Mouse (Mus musculus) heart, embryonic 14.5 days (tissue): ENCODE results near the gene Cpeb1. TPM values are rescaled to one million over a fixed set of nuclear protein-coding genes. Genes with fewer than 3 reads are reported as not detected.

ENCODE experiments used
- ATAC-seq: fragments of 200-750 bp; cut with Nextera tagmentation; 2 replicates; pipeline ENCODE4 v1.8.0; 2017; ENCODE audit warnings: low read depth, moderate TSS enrichment; ENCODE audit not compliant: insufficient number of reproducible peaks, insufficient read depth, low FRiP score
- H3K27ac ChIP-seq, 2 experiments: fragments of 200-500 bp in 1 of 2; fragments of 300-500 bp in 1 of 2; sonication (generic) in 1 of 2; replicated peaks in 1 of 2; 2 replicates each; pipeline ENCODE4 v1.5.1; 2012 to 2014; ENCODE audit warnings: low read depth in 2 of 2, low read length in 2 of 2, control low read depth in 1 of 2, mild to moderate bottlenecking in 1 of 2, mixed read lengths in 1 of 2; ENCODE audit not compliant: control insufficient read depth in 1 of 2, insufficient read depth in 1 of 2
- H3K27me3 ChIP-seq: fragments of 300-500 bp; sonication (generic); 2 replicates; pipeline ENCODE4 v1.6.1; 2014; ENCODE audit warnings: mild to moderate bottlenecking, low read length, control low read depth; ENCODE audit not compliant: control insufficient read depth, insufficient read depth
- H3K36me3 ChIP-seq: fragments of 300-500 bp; sonication (generic); 2 replicates; pipeline ENCODE4 v1.6.1; 2014; ENCODE audit warnings: mild to moderate bottlenecking, control low read depth, low read length, mixed read lengths; ENCODE audit not compliant: control insufficient read depth, insufficient read depth
- H3K4me1 ChIP-seq, 2 experiments: fragments of 200-500 bp in 1 of 2; fragments of 300-500 bp in 1 of 2; sonication (generic) in 1 of 2; 2 replicates each; pipeline ENCODE4 v1.6.1; 2012 to 2014; ENCODE audit warnings: low read length in 2 of 2, control low read depth in 1 of 2, mixed read lengths in 1 of 2; ENCODE audit not compliant: control insufficient read depth in 2 of 2, insufficient read depth in 2 of 2
- H3K4me2 ChIP-seq: fragments of 300-500 bp; sonication (generic); 2 replicates; pipeline ENCODE4 v1.6.1; 2014; ENCODE audit warnings: mild to moderate bottlenecking, low read length
- H3K4me3 ChIP-seq, 2 experiments: fragments of 200-500 bp in 1 of 2; fragments of 300-500 bp in 1 of 2; sonication (generic) in 1 of 2; 2 replicates each; pipeline ENCODE4 v1.5.1; 2012 to 2014; ENCODE audit warnings: low read length in 2 of 2, mild to moderate bottlenecking in 2 of 2, control low read depth in 1 of 2, low read depth in 1 of 2, moderate library complexity in 1 of 2; ENCODE audit not compliant: control insufficient read depth in 1 of 2, insufficient read depth in 1 of 2
- H3K9ac ChIP-seq: fragments of 300-500 bp; sonication (generic); 2 replicates; pipeline ENCODE4 v1.6.1; 2014; ENCODE audit warnings: mild to moderate bottlenecking, low read length
- H3K9me3 ChIP-seq: fragments of 300-500 bp; sonication (generic); 2 replicates; pipeline ENCODE4 v1.6.1; 2016; ENCODE audit warnings: low read length, control low read depth; ENCODE audit not compliant: control insufficient read depth
- WGBS: fragments of 180-500 bp; shearing (Covaris S2); extraction: QIAGEN DNeasy Blood & Tissue Kit; methylation state at CpG from one replicate; pipeline ENCODE4 v1.1.7; 2014; 5-methylcytosine and 5-hydroxymethylcytosine counted together
- polyA plus RNA-seq: library from polyadenylated mRNA; unstranded; fragments of >200 nt; fragmentation: Nextera tagmentation; extraction: Ambion mirVana; gene quantifications from 2 replicates; pipeline ENCODE4 v1.2.1, GENCODE M21; 2014

The Cpeb1 gene
- polyA plus RNA-seq = 4.1 and 5.0 TPM in 2 replicates

DNA sequence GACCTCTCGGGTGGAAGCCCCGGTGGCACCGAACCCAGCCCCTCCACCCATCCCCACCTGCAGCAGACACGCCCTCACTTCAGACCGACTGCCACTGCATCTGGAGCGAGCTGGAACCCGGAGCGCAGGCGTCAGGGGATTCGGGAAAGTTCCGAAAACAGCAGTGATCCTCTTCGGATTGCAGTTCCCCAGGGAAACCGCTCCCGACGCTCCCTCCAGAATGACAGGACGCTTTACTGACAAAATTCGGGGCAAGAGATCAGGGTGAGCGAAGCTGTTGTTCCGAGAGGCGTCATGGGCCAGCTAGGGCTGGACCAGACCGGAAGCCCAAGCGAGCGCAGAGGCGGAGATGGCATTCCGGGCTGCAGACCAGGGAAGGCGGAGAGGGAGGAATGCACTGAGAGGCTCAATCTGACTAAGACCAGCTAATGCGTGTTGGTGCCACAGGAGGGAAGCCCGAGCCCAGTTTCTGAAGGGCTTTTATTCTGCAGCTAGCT is at the start of gene Cpeb1:
Gene Cpeb1 (minus strand): TSS at position 311 of the 497 bp plus-strand sequence.
- WGBS = under 1% methylated on average over 28 of the region's 28 CpGs
- peak within 1 kb of the TSS; percentile 91 for H3K4me2 ChIP-seq
- no peaks in the 10 kb centered on the region for H3K36me3 ChIP-seq
- H3K9ac ChIP-seq = peak within 1 kb of the TSS; percentile 59
- no peak for ATAC-seq
- H3K4me1 ChIP-seq = peaks cover 2 to 24% of the 10 kb centered on the region in 2 experiments; a peak in 3 of 4 replicates
- H3K27ac ChIP-seq = no peak within 1 kb of the TSS
- H3K9me3 ChIP-seq = no peaks in the 10 kb centered on the region
- peak within 1 kb of the TSS; percentile 46 to 56 for H3K4me3 ChIP-seq
- H3K27me3 ChIP-seq = peaks cover 73% of the 10 kb centered on the region

DNA sequence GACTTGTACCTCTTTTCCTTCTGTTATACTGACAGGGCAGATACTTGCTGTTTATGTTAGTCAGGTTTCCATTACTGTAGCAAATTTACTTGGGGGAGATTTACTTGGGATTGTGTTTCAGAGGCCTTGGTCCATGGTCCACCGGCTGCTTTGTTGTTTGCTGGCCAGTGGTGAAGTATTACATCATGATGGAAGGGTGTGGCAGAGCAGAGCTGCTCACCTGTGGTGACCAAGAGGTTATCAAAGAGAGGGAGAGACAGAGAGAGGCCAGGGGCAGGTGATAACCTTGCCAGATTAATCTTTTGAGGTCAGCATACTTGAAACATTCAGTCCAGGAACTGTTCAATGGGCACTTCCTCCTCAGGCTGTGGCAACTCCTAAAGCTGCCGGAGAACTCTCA is 45.8 kb upstream of the Cpeb1 start:
- ATAC-seq = no peak
- H3K4me3 ChIP-seq = no peak overlapping the region
- no peaks in the 10 kb centered on the region for H3K36me3 ChIP-seq
- H3K4me1 ChIP-seq = no peaks in the 10 kb centered on the region
- H3K4me2 ChIP-seq = no peak overlapping the region
- no peaks in the 10 kb centered on the region for H3K9me3 ChIP-seq
- H3K27me3 ChIP-seq = peaks cover 9% of the 10 kb centered on the region; the same call in 1 of the 2 replicates
- WGBS = 61% methylated on average over 2 of the region's 2 CpGs
- H3K27ac ChIP-seq = no peak overlapping the region
- H3K9ac ChIP-seq = no peak overlapping the region

DNA sequence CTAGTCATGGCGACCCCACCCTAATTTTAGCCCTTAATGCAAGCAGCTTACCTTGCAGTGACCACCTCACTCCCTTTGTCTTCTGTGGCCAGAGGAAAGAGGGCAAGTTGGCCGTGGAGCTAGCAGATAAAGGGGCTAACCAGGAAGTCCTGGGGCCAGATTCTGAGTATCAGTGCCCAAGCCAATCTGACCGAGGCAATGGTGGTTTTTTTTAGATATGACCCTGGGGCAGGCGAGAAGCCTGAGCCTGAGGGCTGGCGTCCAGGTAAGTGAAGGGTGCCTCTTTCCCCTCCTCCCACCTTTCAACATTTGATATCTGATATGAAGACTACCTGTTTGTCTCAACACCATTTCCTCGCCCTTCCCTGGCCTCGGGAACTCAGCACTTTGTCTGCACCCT is 42.9 kb upstream of the Cpeb1 start, which contains the start of gene BC048679:
Gene BC048679 (minus strand): TSS at position 101 of the 400 bp plus-strand sequence.
- no peaks in the 10 kb centered on the region for H3K36me3 ChIP-seq
- WGBS = 37% methylated on average over 7 of the region's 7 CpGs
- no peak within 1 kb of the TSS for H3K4me2 ChIP-seq
- H3K4me3 ChIP-seq = no peak within 1 kb of the TSS
- H3K9me3 ChIP-seq = no peaks in the 10 kb centered on the region
- H3K27ac ChIP-seq = no peak within 1 kb of the TSS
- peaks cover 3 to 5% of the 10 kb centered on the region in 2 experiments; a peak in 2 of 4 replicates for H3K4me1 ChIP-seq
- no peak for ATAC-seq
- H3K27me3 ChIP-seq = peaks cover 35% of the 10 kb centered on the region
- no peak within 1 kb of the TSS for H3K9ac ChIP-seq

DNA sequence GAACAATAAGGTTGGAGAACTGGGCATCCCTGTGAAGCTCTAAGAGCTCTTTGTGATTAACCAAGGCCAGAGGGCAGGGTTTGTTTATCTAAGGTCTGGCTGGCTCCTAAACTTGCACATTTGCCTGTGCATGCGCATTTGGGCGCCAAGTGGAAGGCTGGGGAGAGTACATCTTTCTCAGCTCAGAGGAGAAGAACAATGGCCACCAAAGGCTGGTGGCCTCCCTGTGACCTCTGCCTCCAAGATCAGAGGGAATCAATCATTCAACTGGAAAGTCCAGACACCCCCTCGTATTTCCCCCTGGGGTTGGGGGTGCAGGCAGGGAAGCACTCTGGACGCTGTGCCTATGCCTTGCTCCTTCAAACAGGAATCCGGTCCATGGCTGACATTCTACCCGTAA is 41.9 kb upstream of the Cpeb1 start:
- H3K27ac ChIP-seq = no peak overlapping the region
- no peak overlapping the region for H3K4me3 ChIP-seq
- no peak for ATAC-seq
- H3K36me3 ChIP-seq = no peaks in the 10 kb centered on the region
- peaks cover 3 to 5% of the 10 kb centered on the region in 2 experiments; a peak in 2 of 4 replicates for H3K4me1 ChIP-seq
- WGBS = 45% methylated on average over 6 of the region's 6 CpGs
- H3K27me3 ChIP-seq = peaks cover 45% of the 10 kb centered on the region
- no peak overlapping the region for H3K9ac ChIP-seq
- no peaks in the 10 kb centered on the region for H3K9me3 ChIP-seq
- no peak overlapping the region for H3K4me2 ChIP-seq

DNA sequence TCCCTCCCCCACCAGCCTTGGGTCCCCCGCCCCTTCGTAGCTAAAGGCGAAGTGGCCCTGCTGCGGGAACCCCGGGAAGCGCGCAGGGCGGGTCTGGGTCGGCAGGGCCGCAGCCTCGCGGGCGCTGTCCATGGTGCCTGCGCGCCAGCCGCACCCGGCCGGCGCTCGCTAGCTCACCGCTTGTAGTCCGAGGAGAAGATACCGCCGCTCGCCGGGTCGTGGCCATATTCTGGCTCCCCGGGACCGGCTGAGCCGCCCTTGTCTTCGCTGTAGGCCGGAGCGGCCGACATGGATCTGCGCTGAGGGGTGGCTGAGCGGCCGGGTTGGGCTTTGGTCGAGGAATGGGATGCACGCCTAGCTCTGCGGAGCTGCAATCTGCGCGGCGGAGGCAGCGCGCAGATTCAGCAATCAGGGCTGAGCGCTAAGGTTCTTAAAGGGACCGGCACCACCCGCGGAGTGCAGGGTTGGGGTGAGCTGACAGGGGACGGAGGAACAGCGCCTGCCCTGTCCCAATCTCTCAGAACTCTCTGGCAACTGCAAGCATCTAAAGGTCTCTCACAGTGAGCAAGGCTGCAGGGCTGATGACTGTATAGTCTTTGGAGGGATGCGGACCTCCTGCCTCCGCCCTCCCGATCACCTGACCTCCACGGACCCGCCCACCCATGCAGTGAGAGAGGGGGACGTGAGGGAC is 38.2 kb upstream of the Cpeb1 start, which contains the start of gene Ap3b2:
Gene Ap3b2 (minus strand): TSS at position 595 of the 691 bp plus-strand sequence.
- Histone ChIP-seq H3K4me2 (peak within 1 kb of the TSS; percentile 73), H3K27ac (no peak within 1 kb of the TSS), H3K27me3 (peaks cover 48% of the 10 kb centered on the region), H3K4me3 (peak within 1 kb of the TSS; percentile 44 to 57), H3K4me1 (peaks cover 3 to 5% of the 10 kb centered on the region in 2 experiments; a peak in 2 of 4 replicates), H3K36me3 (no peaks in the 10 kb centered on the region), H3K9ac (no peak within 1 kb of the TSS), H3K9me3 (no peaks in the 10 kb centered on the region)
- under 1% methylated on average over 57 of the region's 57 CpGs for WGBS
- peak; percentile 42 for ATAC-seq

DNA sequence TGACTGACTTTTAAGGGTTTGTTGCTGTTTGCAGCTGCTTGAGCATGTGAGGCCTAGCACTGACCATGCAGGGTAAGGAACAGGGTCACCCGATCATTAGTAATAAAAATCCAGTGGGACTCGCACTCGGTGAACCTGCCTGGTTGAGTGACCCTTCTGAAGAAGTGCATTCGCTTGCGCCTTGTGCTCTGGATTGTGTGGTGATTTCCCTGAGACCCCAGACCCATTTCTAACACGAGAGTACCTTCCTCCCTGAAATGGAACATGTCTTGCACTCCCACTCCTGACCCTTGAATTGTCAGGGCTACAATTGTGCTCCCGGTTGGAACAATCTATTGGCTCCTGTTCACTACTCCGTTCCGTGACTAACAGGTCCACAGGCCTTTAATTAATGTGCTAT is 37.4 kb upstream of the Cpeb1 start:
- Histone ChIP-seq H3K9me3 (no peaks in the 10 kb centered on the region), H3K27ac (no peak overlapping the region), H3K4me2 (peak overlapping the region; percentile 73; the same call in 1 of the 2 replicates), H3K9ac (no peak overlapping the region), H3K4me1 (peaks cover 3 to 5% of the 10 kb centered on the region in 2 experiments; a peak in 2 of 4 replicates), H3K4me3 (no peak overlapping the region), H3K36me3 (no peaks in the 10 kb centered on the region), H3K27me3 (peaks cover 48% of the 10 kb centered on the region)
- WGBS = 45% methylated on average over 9 of the region's 9 CpGs
- no peak for ATAC-seq

DNA sequence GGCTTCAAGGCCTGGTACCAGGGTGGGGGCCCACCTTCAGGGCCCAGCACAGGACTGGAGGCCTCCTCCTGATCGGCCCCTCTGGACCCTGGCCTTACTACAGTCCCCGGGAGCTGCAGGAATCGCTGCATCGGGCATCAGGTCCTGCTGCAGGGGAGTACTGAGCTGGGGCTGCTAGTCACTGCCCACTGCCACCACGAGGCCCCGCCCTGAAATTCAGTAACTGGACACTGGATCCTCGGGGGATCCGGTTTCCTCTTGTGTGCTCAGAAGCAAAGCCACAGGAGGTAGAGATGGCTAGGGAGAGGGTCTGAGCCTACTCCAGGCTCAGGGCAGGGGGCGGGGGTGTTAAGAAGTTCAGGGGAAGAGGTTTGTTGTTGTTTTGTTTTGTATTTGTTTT is 34.4 kb upstream of the Cpeb1 start:
- Histone ChIP-seq H3K4me1 (peaks cover 3 to 5% of the 10 kb centered on the region in 2 experiments; a peak in 2 of 4 replicates), H3K36me3 (no peaks in the 10 kb centered on the region), H3K9ac (no peak overlapping the region), H3K27me3 (peaks cover 25% of the 10 kb centered on the region), H3K27ac (no peak overlapping the region), H3K9me3 (no peaks in the 10 kb centered on the region), H3K4me2 (no peak overlapping the region), H3K4me3 (no peak overlapping the region)
- ATAC-seq = 0 out of 2 replicates have a peak, but pooled peaks have one; percentile 6
- 10% methylated on average over 9 of the region's 9 CpGs for WGBS
